Mouse (Mus musculus): ENCODE data around the gene Samd15. TPM values are rescaled to one million over a fixed set of nuclear protein-coding genes. Genes with fewer than 3 reads are reported as not detected.

The Samd15 gene
- polyA plus RNA-seq, 1 experiment from 2014 or later = 1.4 TPM

DNA sequence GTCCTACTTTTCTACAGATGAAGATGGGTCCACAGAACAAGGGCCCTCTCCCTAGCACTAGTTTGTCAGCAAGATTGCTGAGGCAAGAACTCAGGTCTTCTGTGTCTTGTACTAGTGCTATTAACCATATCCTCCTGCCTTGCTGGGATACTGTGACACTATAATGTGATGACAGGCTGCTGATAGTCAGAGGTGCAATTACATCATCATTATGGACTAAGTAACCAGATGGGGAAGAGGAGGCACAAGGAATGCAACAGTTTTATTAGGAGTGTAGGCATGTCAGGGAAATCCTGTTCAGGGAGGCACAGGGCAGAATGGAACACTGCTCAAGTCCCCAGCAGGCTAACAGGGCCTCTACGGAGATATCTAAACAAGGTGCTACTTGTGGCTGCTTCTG is 39.1 kb downstream of the Samd15 start, which contains the start of gene Noxred1:
Gene Noxred1, minus strand, starts transcription at position 101 of the 400 bp plus-strand sequence.
- Histone ChIP-seq H3K36me3 (ENCODE audit: insufficient read depth, low read length) (peaks cover 19% of the 10 kb centered on the region; the same call in 1 of the 2 replicates), H3K27ac (ENCODE audit: low read length) (no peak within 1 kb of the TSS), H3K4me2 (replicated peaks; ENCODE audit: low read depth, low read length) (no peak within 1 kb of the TSS), H3K27me3 (replicated peaks; ENCODE audit: insufficient read depth, low read length) (no peaks in the 10 kb centered on the region), H3K9ac (replicated peaks; ENCODE audit: low read depth) (no peak within 1 kb of the TSS), H3K9me3 (ENCODE audit: low read length) (no peaks in the 10 kb centered on the region), H3K4me3 (ENCODE audit: low read depth, low read length) (no peak within 1 kb of the TSS), H3K4me1 (ENCODE audit: insufficient read depth, low read depth, low read length) (no peaks in the 10 kb centered on the region)
- TF ChIP-seq EP300 (IDR thresholded peaks at IDR 0.05) = no peak
- TF ChIP-seq CTCF (IDR thresholded peaks at IDR 0.05) = no peak
- DNase-seq (ENCODE audit: low spot score) (no peak), ATAC-seq (no peak)
- 95% methylated on average over 1 of the region's 1 CpGs for WGBS

- Histone ChIP-seq H3K36me3 (ENCODE audit: insufficient read depth, low read length) (peaks cover 53% of the 10 kb centered on the region), H3K27ac (ENCODE audit: low read length) (no peak overlapping the region), H3K4me1 (ENCODE audit: insufficient read depth, low read depth, low read length) (no peaks in the 10 kb centered on the region), H3K9ac (replicated peaks; ENCODE audit: low read depth) (no peak overlapping the region), H3K9me3 (ENCODE audit: low read length) (no peaks in the 10 kb centered on the region), H3K4me3 (ENCODE audit: low read depth, low read length) (no peak overlapping the region), H3K27me3 (replicated peaks; ENCODE audit: insufficient read depth, low read length) (no peaks in the 10 kb centered on the region), H3K4me2 (replicated peaks; ENCODE audit: low read depth, low read length) (no peak overlapping the region)
- no peak for TF ChIP-seq CTCF (IDR thresholded peaks at IDR 0.05)
- TF ChIP-seq EP300 (IDR thresholded peaks at IDR 0.05) = no peak
- DNase-seq (ENCODE audit: low spot score) (no peak), ATAC-seq (no peak)
- 88% methylated on average over 6 of the region's 6 CpGs for WGBS
These were observed 50.6 kb downstream of the Samd15 start for GRCm38 (mm10) chr12:87250161-87250560.

DNA sequence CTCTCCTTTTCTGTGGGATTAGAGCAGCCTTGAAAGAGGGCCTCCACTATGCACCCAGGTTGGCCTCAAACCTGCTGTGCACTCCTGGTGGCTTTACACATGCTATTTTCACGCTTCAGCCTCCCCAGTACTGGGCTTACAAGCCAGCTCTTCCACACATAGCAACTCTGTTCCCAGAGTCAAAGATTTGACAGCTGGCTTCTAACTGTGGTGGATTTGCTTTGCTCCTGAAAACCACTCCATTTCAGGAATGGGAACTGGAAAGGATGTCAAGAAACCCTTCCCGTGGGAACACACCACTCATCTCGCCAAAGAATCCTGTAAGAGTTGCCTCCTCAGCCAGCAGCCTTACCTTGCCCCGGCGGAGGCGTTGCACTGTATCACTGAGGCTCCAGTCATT is 54.4 kb downstream of the Samd15 start:
- H3K4me3 ChIP-seq (ENCODE audit: low read depth, low read length) = no peak overlapping the region
- H3K9me3 ChIP-seq (ENCODE audit: low read length) = no peaks in the 10 kb centered on the region
- DNase-seq (ENCODE audit: low spot score) (no peak), ATAC-seq (no peak)
- H3K27me3 ChIP-seq (replicated peaks; ENCODE audit: insufficient read depth, low read length) = no peaks in the 10 kb centered on the region
- TF ChIP-seq EP300 (IDR thresholded peaks at IDR 0.05) (no peak), CTCF (IDR thresholded peaks at IDR 0.05) (no peak)
- H3K4me2 ChIP-seq (replicated peaks; ENCODE audit: low read depth, low read length) = no peak overlapping the region
- H3K9ac ChIP-seq (replicated peaks; ENCODE audit: low read depth) = no peak overlapping the region
- H3K36me3 ChIP-seq (ENCODE audit: insufficient read depth, low read length) = peaks cover 56% of the 10 kb centered on the region
- H3K4me1 ChIP-seq (ENCODE audit: insufficient read depth, low read depth, low read length) = no peaks in the 10 kb centered on the region
- WGBS = 96% methylated on average over 6 of the region's 6 CpGs
- H3K27ac ChIP-seq (ENCODE audit: low read length) = no peak overlapping the region

GRCm38 (mm10) chr12:87256629-87257028 is 57.1 kb downstream of the Samd15 start:
- DNase-seq (ENCODE audit: low spot score) = no peak
- 95% methylated on average over 5 of the region's 5 CpGs for WGBS
- ATAC-seq = no peak
- Histone ChIP-seq H3K9ac (replicated peaks; ENCODE audit: low read depth) (no peak overlapping the region), H3K4me3 (ENCODE audit: low read depth, low read length) (no peak overlapping the region), H3K4me1 (ENCODE audit: insufficient read depth, low read depth, low read length) (no peaks in the 10 kb centered on the region), H3K36me3 (ENCODE audit: insufficient read depth, low read length) (peaks cover 46% of the 10 kb centered on the region), H3K27ac (ENCODE audit: low read length) (no peak overlapping the region), H3K9me3 (ENCODE audit: low read length) (no peaks in the 10 kb centered on the region), H3K27me3 (replicated peaks; ENCODE audit: insufficient read depth, low read length) (no peaks in the 10 kb centered on the region), H3K4me2 (replicated peaks; ENCODE audit: low read depth, low read length) (no peak overlapping the region)
- no peak for TF ChIP-seq CTCF (IDR thresholded peaks at IDR 0.05)
- no peak for TF ChIP-seq EP300 (IDR thresholded peaks at IDR 0.05)

- Histone ChIP-seq H3K4me2 (replicated peaks; ENCODE audit: low read depth, low read length) (no peak overlapping the region), H3K27ac (ENCODE audit: low read length) (no peak overlapping the region), H3K36me3 (ENCODE audit: insufficient read depth, low read length) (peaks cover 18% of the 10 kb centered on the region; the same call in 1 of the 2 replicates), H3K27me3 (replicated peaks; ENCODE audit: insufficient read depth, low read length) (no peaks in the 10 kb centered on the region), H3K9ac (replicated peaks; ENCODE audit: low read depth) (no peak overlapping the region), H3K4me3 (ENCODE audit: low read depth, low read length) (no peak overlapping the region), H3K4me1 (ENCODE audit: insufficient read depth, low read depth, low read length) (no peaks in the 10 kb centered on the region), H3K9me3 (ENCODE audit: low read length) (no peaks in the 10 kb centered on the region)
- TF ChIP-seq EP300 (IDR thresholded peaks at IDR 0.05) (no peak), CTCF (IDR thresholded peaks at IDR 0.05) (no peak)
- DNase-seq (ENCODE audit: low spot score) = no peak
- no peak for ATAC-seq
- 97% methylated on average over 8 of the region's 8 CpGs for WGBS
These were observed 61.0 kb downstream of the Samd15 start for GRCm38 (mm10) chr12:87260562-87260961.

Other genes with a start within 250 kb of the Samd15 start
- 0.04 TPM in 1 of 2 replicates, not detected in the other for gene Zdhhc22, start 209.3 kb upstream of the Samd15 start, polyA plus RNA-seq (2015; fragmentation: Nextera tagmentation; extraction: Ambion mirVana)
- 0.11 and 0.12 TPM in 2 replicates for gene Tmem63c, start 178.4 kb upstream of the Samd15 start, polyA plus RNA-seq (2015; fragmentation: Nextera tagmentation; extraction: Ambion mirVana)
- gene Ngb, start 97.2 kb upstream of the Samd15 start, polyA plus RNA-seq (2015; fragmentation: Nextera tagmentation; extraction: Ambion mirVana) = 3.0 and 3.9 TPM in 2 replicates
- 48.3 and 51.7 TPM in 2 replicates for gene Gstz1, start 52.6 kb upstream of the Samd15 start, polyA plus RNA-seq (2015; fragmentation: Nextera tagmentation; extraction: Ambion mirVana)
- gene Pomt2, start 51.8 kb upstream of the Samd15 start, polyA plus RNA-seq (2015; fragmentation: Nextera tagmentation; extraction: Ambion mirVana) = 9.5 and 10.5 TPM in 2 replicates
- 1.4 TPM in 2 replicates for gene Tmed8, start 731 bp downstream of the Samd15 start, polyA plus RNA-seq (2015; fragmentation: Nextera tagmentation; extraction: Ambion mirVana)
- 0.18 and 0.29 TPM in 2 replicates for gene Noxred1, start 39.0 kb downstream of the Samd15 start, polyA plus RNA-seq (2015; fragmentation: Nextera tagmentation; extraction: Ambion mirVana)
- gene Vipas39, start 66.5 kb downstream of the Samd15 start, polyA plus RNA-seq (2015; fragmentation: Nextera tagmentation; extraction: Ambion mirVana) = 24.1 and 25.7 TPM in 2 replicates
- 101 and 116 TPM in 2 replicates for gene Ahsa1, start 66.8 kb downstream of the Samd15 start, polyA plus RNA-seq (2015; fragmentation: Nextera tagmentation; extraction: Ambion mirVana)
- 0.75 and 2.2 TPM in 2 replicates for gene Ism2, start 100.0 kb downstream of the Samd15 start, polyA plus RNA-seq (2015; fragmentation: Nextera tagmentation; extraction: Ambion mirVana)
- 194 and 216 TPM in 2 replicates for gene Sptlc2, start 188.6 kb downstream of the Samd15 start, polyA plus RNA-seq (2015; fragmentation: Nextera tagmentation; extraction: Ambion mirVana)
- 158 and 175 TPM in 2 replicates for gene Slirp, start 244.2 kb downstream of the Samd15 start, polyA plus RNA-seq (2015; fragmentation: Nextera tagmentation; extraction: Ambion mirVana)
- 15.2 and 20.1 TPM in 2 replicates for gene Alkbh1, start 244.3 kb downstream of the Samd15 start, polyA plus RNA-seq (2015; fragmentation: Nextera tagmentation; extraction: Ambion mirVana)

All from lung, postnatal 0 days (tissue).